Mouse (Mus musculus) ES-E14 (cell line): ENCODE data around the gene Vwc2. TPM values are rescaled to one million over a fixed set of nuclear protein-coding genes. Genes with fewer than 3 reads are reported as not detected.

ENCODE experiments used
- DNase-seq: peaks from one replicate; pipeline ENCODE4 v3.0.0-alpha.2; 2013; ENCODE audit warnings: low read depth, low spot score
- H3K27ac ChIP-seq: 2 replicates; pipeline ENCODE4 v1.5.1; 2012; ENCODE audit warnings: low read depth, mild to moderate bottlenecking, low read length, moderate library complexity, mixed read lengths; ENCODE audit not compliant: poor library complexity, insufficient read depth, severe bottlenecking
- H3K36me3 ChIP-seq: 2 replicates; pipeline ENCODE4 v1.6.1; 2012; ENCODE audit warnings: mild to moderate bottlenecking, low read length, moderate library complexity, mixed read lengths; ENCODE audit not compliant: control insufficient read depth, poor library complexity, insufficient read depth, severe bottlenecking
- H3K4me1 ChIP-seq, 2 experiments: fragments of 150-350 bp in 1 of 2; sonication (generic) in 1 of 2; 2 replicates each; pipeline ENCODE4 v1.6.1; 2012; ENCODE audit warnings: low read length in 2 of 2, mild to moderate bottlenecking in 1 of 2, mixed read lengths in 1 of 2; ENCODE audit not compliant: control insufficient read depth in 2 of 2, insufficient read depth in 2 of 2, poor library complexity in 1 of 2
- H3K4me3 ChIP-seq, 2 experiments: fragments of 150-350 bp in 1 of 2; sonication (generic) in 1 of 2; 2 replicates each; pipeline ENCODE4 v1.5.1; 2012; ENCODE audit warnings: low read length in 2 of 2, low read depth in 1 of 2, mild to moderate bottlenecking in 1 of 2, mixed read lengths in 1 of 2; ENCODE audit not compliant: insufficient read depth in 1 of 2, poor library complexity in 1 of 2, severe bottlenecking in 1 of 2
- H3K9ac ChIP-seq: 2 replicates; pipeline ENCODE4 v1.6.1; 2012; ENCODE audit warnings: low read depth, mild to moderate bottlenecking, low read length, mixed read lengths; ENCODE audit not compliant: poor library complexity, insufficient read depth, severe bottlenecking
- H3K9me3 ChIP-seq: fragments of 150-350 bp; sonication (generic); 2 replicates; pipeline ENCODE4 v1.6.1; 2012; ENCODE audit warnings: low read depth, mild to moderate bottlenecking, low read length; ENCODE audit not compliant: control insufficient read depth, insufficient read depth
- CHD2 ChIP-seq: IDR thresholded peaks from 2 replicates; pipeline ENCODE4 v1.6.1; 2014; ENCODE audit warnings: mild to moderate bottlenecking, low read depth, low read length, inconsistent platforms
- HCFC1 ChIP-seq: IDR thresholded peaks from 2 replicates; pipeline ENCODE4 v1.6.1; 2012; ENCODE audit warnings: low read length, inconsistent platforms, borderline replicate concordance; ENCODE audit not compliant: insufficient read depth
- MAFK ChIP-seq: IDR thresholded peaks from 2 replicates; pipeline ENCODE4 v1.6.1; 2014; ENCODE audit warnings: mild to moderate bottlenecking, low read depth, low read length, inconsistent platforms; ENCODE audit not compliant: insufficient read depth
- ZC3H11A ChIP-seq: IDR thresholded peaks from 2 replicates; pipeline ENCODE4 v1.6.1; 2012; ENCODE audit warnings: low read depth, mild to moderate bottlenecking, inconsistent platforms, low read length, borderline replicate concordance
- ZNF384 ChIP-seq: IDR thresholded peaks from 2 replicates; pipeline ENCODE4 v1.6.1; 2012; ENCODE audit warnings: low read depth, low read length, inconsistent platforms
- in situ Hi-C, 2 experiments: fragments of 600-800 bp; cut with MboI; formaldehyde crosslinking; loops; one replicate each; pipeline ENCODE4 v1.15.1; 2025; ENCODE audit warnings: low sequenced_read_pairs in 2 of 2, inconsistent platforms in 1 of 2; ENCODE audit not compliant: unreplicated experiment in 2 of 2
- total RNA-seq: library from RNA; depleted of rRNA; stranded (reverse); fragments of 300-350 nt; gene quantifications from 2 replicates; pipeline ENCODE4 v1.2.3, GENCODE M21; 2012

Gene Vwc2
- total RNA-seq, 1 experiment: 0.49 TPM

- H3K9me3 ChIP-seq: no peaks in the 10 kb centered on the region
- H3K36me3 ChIP-seq: no peaks in the 10 kb centered on the region
- in situ Hi-C loops: no loop called here
- no peak overlapping the region for H3K27ac ChIP-seq
- no peak overlapping the region for H3K9ac ChIP-seq
- H3K4me1 ChIP-seq: no peaks in the 10 kb centered on the region
- TF ChIP-seq CHD2 (no peak), HCFC1 (no peak), ZC3H11A (no peak), ZNF384 (no peak), MAFK (no peak)
- no peak overlapping the region for H3K4me3 ChIP-seq
- DNase-seq: no peak
Observed at GRCm38 (mm10) chr11:11175259-11175658, 61.2 kb downstream of the Vwc2 start.

- Histone ChIP-seq H3K9ac (no peak overlapping the region), H3K9me3 (no peaks in the 10 kb centered on the region), H3K36me3 (no peaks in the 10 kb centered on the region), H3K4me3 (no peak overlapping the region), H3K4me1 (no peaks in the 10 kb centered on the region), H3K27ac (no peak overlapping the region)
- in situ Hi-C loops: no loop called here
- no peak for TF ChIP-seq MAFK
- no peak for TF ChIP-seq ZNF384
- TF ChIP-seq ZC3H11A: no peak
- TF ChIP-seq HCFC1: no peak
- no peak for TF ChIP-seq CHD2
- no peak for DNase-seq
Observed at GRCm38 (mm10) chr11:11182705-11183104, 68.7 kb downstream of the Vwc2 start.

GRCm38 (mm10) chr11:11223162-11223561 lies 109.1 kb downstream of the Vwc2 start:
- Histone ChIP-seq H3K4me1 (no peaks in the 10 kb centered on the region), H3K27ac (no peak overlapping the region), H3K9ac (no peak overlapping the region), H3K4me3 (no peak overlapping the region), H3K36me3 (no peaks in the 10 kb centered on the region), H3K9me3 (no peaks in the 10 kb centered on the region)
- no peak for TF ChIP-seq MAFK
- TF ChIP-seq HCFC1: no peak
- TF ChIP-seq ZNF384: no peak
- TF ChIP-seq CHD2: no peak
- no peak for TF ChIP-seq ZC3H11A
- in situ Hi-C loops: no loop called here
- DNase-seq: no peak

- Histone ChIP-seq H3K27ac (no peak overlapping the region), H3K9ac (no peak overlapping the region), H3K4me3 (no peak overlapping the region), H3K9me3 (no peaks in the 10 kb centered on the region), H3K36me3 (no peaks in the 10 kb centered on the region), H3K4me1 (no peaks in the 10 kb centered on the region; a peak in 1 of 4 replicates)
- in situ Hi-C loops: no loop called here
- peak; percentile 20 for DNase-seq
- TF ChIP-seq MAFK (no peak), HCFC1 (no peak), CHD2 (no peak), ZNF384 (no peak), ZC3H11A (no peak)
Observed at GRCm38 (mm10) chr11:11239346-11239745, 125.3 kb downstream of the Vwc2 start.

- in situ Hi-C loops: no loop called here
- Histone ChIP-seq H3K9ac (no peak overlapping the region), H3K9me3 (no peaks in the 10 kb centered on the region), H3K4me3 (no peak overlapping the region), H3K36me3 (no peaks in the 10 kb centered on the region), H3K4me1 (no peaks in the 10 kb centered on the region; a peak in 1 of 4 replicates), H3K27ac (no peak overlapping the region)
- DNase-seq: no peak
- TF ChIP-seq ZNF384 (no peak), HCFC1 (no peak), CHD2 (no peak), ZC3H11A (no peak), MAFK (no peak)
Observed at GRCm38 (mm10) chr11:11242694-11243377, 128.8 kb downstream of the Vwc2 start.
